Mouse (Mus musculus) left cerebral cortex, postnatal 25 days (tissue): ENCODE data around the gene Lactb. TPM values are rescaled to one million over a fixed set of nuclear protein-coding genes. Genes with fewer than 3 reads are reported as not detected.
A peak's percentile ranks its signal among the peaks of the same experiment; 100 is the strongest.
"Not testable (repeated sequence)": the region's sequence is repeated elsewhere in the genome, so short reads cannot be mapped to it uniquely, and the experiment has no call there.

Source experiments
- DNase-seq, 2 experiments: peaks; one replicate each; pipeline ENCODE4 v3.0.0; 2022; ENCODE audit warnings: low spot score in 2 of 2, mixed read lengths in 1 of 2
- intact Hi-C: fragments of 180-260 bp; cut with DNase I; formaldehyde crosslinking; loops from one replicate; pipeline ENCODE4 v1.15.1; 2025
- total RNA-seq, 2 experiments: library from RNA; stranded (reverse); gene quantifications; 2 replicates each; pipeline ENCODE4 v1.2.3; 2021

Gene Lactb
- total RNA-seq, 2 experiments from 2014 or later: 18.7 to 20.5 TPM

- no peak for DNase-seq
- intact Hi-C loops: no loop called here
Measured at GRCm38 (mm10) chr9:66933869-66934808, 41.1 kb downstream of the Lactb start.

DNA sequence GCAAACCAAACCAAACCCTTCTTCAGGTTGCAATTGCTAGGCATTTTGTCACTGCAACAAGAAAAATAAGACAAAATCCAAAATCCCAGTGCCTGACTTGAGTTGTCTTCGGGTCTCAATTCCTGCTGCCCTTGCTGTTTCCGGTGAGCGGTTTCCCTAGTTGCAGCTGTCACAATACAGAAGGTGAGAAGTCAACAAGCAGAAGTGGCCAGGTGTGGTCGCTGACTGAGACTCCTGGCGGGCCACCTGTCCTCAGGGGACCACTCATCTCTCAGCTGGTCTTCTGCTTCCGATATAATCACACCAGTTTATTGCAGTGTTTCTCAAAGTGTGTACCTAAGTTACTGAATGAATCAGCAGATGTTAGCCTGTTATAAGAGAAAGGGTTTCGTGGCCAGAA lies 44.9 kb downstream of the Lactb start:
- intact Hi-C loops: no loop called here
- DNase-seq: no peak

DNA sequence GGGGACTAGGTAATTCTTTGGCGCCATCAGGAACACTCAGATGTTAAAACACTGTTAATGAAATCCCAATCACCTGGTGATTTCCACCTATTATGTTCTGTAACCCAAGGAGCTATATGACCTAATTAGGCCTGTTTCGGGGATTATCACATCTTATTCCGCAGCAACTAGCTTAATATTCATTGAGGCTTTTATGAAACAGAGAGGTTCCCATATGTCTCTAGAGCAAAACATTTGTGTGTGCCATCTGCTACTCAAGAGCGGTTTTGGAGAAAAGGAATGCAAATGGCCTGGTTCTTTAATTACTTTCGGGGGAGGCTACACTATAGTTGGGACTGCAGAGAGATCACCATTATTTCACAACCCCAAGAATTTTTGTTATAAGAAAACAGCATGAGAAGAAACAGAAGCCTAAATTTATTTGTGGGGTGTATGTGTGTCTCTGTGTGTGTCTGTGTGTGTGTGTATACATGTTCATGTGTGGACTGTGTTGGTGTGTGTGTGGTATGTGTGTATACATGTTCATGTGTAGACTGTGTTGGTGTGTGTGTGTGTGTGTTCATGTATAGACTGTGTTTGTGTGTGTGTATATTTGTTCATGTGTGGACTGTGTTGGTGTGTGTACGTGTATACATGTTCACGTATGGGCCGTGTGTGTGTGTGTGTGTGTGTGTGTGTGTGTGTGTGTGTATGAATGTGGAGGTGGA lies 47.4 kb downstream of the Lactb start:
- intact Hi-C loops: loop anchor here (10.0 kb wide), 1 partner anchor 283 kb away; no protein-coding TSS in a partner anchor
- peak; percentile 48 to 63 for DNase-seq

GRCm38 (mm10) chr9:66925853-66926252 lies 49.4 kb downstream of the Lactb start:
- intact Hi-C loops: loop anchor here (10.0 kb wide), 1 partner anchor 281 kb away; no protein-coding TSS in a partner anchor
- no peak for DNase-seq

GRCm38 (mm10) chr9:66922076-66922475 lies 53.2 kb downstream of the Lactb start:
- no peak for DNase-seq
- intact Hi-C loops: loop anchor here (10.0 kb wide), 1 partner anchor 277 kb away; no protein-coding TSS in a partner anchor

- DNase-seq: no peak
- intact Hi-C loops: loop anchor here (10.0 kb wide), 1 partner anchor 276 kb away; no protein-coding TSS in a partner anchor
Measured at GRCm38 (mm10) chr9:66920488-66921279, 54.6 kb downstream of the Lactb start.

DNA sequence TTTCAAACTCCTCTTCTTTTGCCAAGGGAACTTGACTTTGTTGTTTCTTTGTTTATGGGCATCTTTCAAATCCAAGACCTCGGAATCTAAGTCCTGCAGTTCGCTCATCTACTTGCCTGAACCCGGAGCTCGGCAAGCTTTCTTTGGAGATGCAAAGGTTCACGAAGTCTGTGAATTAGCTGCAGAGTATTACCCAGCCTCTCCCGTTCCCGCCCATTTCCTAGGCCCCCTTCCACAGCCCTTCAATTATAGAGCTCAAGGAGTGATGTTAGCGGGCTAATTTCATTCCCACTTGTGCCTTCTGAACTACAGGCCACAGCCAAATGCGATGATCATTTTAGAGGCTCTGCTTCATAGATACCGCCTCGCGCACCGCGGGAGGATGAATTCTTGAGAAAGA lies 55.3 kb downstream of the Lactb start:
- DNase-seq: no peak
- intact Hi-C loops: loop anchor here (1.0 to 10.0 kb wide), 4 partner anchors 43 to 275 kb away; partner anchors contain the start of genes Aph1c and Lactb

DNA sequence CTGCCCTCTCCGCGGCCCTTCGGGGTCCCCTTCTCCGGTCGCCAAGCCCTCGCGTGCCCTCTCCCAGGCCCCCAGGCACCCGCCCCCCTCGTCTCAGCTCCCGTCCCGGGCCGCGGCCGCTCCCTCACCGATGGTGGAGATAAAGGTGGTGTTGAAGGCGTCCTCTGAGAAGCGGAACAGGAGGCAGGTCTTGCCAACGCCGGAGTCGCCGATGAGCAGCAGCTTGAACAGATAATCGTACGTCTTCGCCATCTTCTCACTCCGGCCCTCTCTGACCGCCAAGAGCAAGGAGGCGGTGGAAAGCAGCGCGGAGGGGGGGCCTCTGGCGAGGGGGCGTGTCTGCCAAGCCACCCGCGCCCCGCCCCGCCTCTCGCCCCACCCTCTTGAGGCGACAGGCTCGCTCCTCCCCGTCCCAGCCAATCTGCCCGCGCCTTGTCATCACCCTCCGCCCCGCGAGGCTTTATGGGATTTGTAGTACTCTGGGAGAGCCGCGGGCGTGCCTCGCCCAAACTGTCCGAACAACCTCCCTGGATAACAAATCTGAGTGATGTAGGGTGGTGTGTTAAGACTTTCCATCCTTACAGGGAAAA lies 55.8 kb downstream of the Lactb start, which contains the start of gene Rab8b:
Gene Rab8b (minus strand): TSS at position 306 of the 590 bp plus-strand sequence.
- peak; percentile 95 to 98 for DNase-seq
- intact Hi-C loops: loop anchor here (1.0 to 5.0 kb wide), 3 partner anchors 42 to 85 kb away; partner anchors contain the start of genes Aph1c and Lactb

GRCm38 (mm10) chr9:66918672-66919330 lies 56.5 kb downstream of the Lactb start:
- DNase-seq: no peak
- intact Hi-C loops: loop anchor here (1.0 to 5.0 kb wide), 3 partner anchors 42 to 84 kb away; partner anchors contain the start of genes Aph1c and Lactb

DNA sequence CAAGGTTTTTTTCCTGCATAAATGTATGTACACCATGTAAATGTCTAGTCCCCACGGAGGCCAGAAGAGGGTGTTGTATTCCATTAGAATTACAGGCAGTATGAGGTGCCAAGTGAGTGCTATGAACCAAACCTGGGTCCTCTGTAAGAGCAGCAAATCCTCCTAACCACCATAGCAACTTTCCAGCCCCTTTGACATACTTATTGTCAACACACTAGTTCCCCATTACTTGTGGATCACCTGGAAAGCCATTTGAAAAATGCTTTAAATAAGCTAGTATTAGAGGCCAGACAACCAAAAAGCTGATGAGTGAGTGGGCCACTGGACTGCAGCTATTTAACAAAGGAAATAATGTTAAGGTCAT lies 57.4 kb downstream of the Lactb start:
- no peak for DNase-seq

GRCm38 (mm10) chr9:66917216-66917891 lies 57.9 kb downstream of the Lactb start:
- intact Hi-C loops: loop anchor here (5.0 kb wide), 1 partner anchor 40 kb away; no protein-coding TSS in a partner anchor
- DNase-seq: no peak

More for the DNA sequence above, 57.4 kb downstream of the Lactb start:
- intact Hi-C loops: loop anchor here (2.0 to 5.0 kb wide), 2 partner anchors 41 to 57 kb away; partner anchors contain the start of gene Lactb

DNA sequence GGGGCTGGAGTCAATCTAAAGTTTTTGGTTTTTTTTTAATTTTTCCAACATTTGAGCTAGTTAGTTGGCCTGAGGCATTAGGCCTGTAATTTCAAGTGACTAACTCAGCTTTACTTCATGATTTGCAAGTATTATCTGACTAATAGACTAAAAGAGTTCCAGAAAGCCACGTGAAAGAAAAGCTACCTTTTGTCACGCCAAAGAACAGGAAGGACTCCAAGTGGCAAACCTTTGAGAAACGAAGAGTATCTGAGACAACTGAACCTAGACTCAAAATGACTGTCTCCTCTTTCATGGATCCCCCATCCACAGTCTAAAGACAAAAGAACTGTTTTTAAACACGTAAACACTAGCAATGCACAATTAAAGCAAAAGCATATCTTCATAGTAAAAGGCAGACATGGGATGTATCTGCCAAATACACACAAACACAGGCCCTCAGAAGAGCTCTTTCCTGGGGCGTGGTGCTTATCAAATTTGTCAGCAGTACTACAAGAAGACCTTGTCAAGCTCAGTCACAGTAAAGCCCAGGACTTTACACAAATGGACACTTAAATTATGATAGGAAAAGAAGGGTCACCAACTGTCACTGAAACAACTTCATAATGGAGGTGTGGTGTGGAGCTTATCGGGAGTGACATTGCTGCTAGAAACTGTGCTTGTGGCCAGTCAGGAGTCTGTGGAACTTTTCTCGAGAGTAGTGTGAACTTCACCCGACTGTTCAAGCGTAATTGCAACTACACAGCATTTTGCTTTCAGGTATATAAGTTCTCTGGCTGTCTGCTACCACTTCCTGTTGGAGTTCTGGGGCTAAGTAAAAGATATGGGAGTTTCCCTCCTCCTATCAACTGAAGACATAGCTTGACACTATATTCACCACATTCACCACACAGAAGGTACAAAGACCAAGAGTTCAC lies 59.2 kb downstream of the Lactb start:
- intact Hi-C loops: loop anchor here (5.0 kb wide), 1 partner anchor 39 kb away; no protein-coding TSS in a partner anchor

GRCm38 (mm10) chr9:66915401-66915800 lies 59.9 kb downstream of the Lactb start:
- no peak for DNase-seq
- intact Hi-C loops: loop anchor here (5.0 kb wide), 1 partner anchor 38 kb away; no protein-coding TSS in a partner anchor

More for the DNA sequence above, 59.2 kb downstream of the Lactb start:
- no peak for DNase-seq

DNA sequence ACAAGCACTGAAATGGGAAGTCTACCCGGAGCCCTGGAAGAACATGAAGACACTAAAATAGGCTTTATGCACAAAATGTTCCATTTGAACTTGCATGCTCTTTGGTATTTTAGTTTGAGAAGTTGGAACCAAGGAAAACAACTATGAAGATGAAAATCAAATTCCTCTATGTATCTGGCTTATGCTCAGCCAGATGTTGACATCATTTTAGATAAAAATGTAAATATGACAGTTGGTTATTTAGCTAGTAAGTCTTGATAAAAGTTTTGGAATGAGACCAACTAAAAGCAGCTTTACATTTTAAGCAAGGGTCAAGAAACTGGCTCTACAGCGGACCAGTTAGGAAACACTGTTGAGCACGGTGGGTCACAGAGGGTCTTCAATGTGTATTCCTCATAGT lies 60.7 kb downstream of the Lactb start:
- intact Hi-C loops: no loop called here
- DNase-seq: no peak

DNA sequence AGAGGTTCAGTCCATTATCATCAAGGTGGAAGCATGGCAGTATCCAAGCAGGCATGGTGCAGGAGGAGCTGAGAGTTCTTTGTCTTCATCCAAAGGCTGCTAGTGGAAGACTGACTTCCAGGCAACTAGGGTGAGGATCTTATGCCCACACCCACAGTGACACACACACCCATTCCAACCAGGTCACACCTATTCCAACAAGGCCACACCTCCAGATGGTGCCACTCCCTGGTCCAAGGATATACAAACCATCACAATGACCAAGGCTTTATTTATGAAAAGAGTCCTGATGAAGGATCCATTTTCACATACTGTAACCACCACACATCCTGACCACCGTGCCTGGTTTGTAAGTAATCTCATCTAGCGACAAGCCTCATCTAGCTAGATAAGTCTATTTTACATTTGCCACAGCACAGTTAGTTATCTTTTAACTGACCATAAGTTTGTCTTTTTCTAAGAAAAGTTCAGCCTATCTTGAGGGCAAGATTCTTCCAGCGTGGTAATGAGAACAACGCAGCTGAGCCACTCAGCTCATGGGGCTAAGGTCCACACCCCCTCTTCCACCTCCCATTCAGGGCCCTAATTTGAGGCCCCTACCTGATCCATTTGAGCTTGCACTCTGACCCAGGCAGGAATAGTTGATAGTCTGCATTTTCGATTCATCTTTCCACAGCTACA lies 61.9 kb downstream of the Lactb start:
- DNase-seq, intact Hi-C loops: not testable (repeated sequence)

- no peak for DNase-seq
- intact Hi-C loops: no loop called here
Measured at GRCm38 (mm10) chr9:66912304-66912703, 63.0 kb downstream of the Lactb start.
